Mouse (Mus musculus): ENCODE measurements at regions not wholly inside any gene's neighbourhood (a gene's known extent, or its start where the extent isn't known, plus 50 kb on each side); places are given as distances from the start of the nearest gene placed in this dataset.

GRCm38 (mm10) chr10:44723321-44723720 is 195.0 kb upstream of the Prdm1 start:
- WGBS, result 73% methylated on average over 5 of the region's 5 CpGs
- no peak for TF ChIP-seq CTCF (IDR thresholded peaks at IDR 0.05; ENCODE audit: low read depth)
- no peak for ATAC-seq

GRCm38 (mm10) chr10:44721670-44722069 is 193.4 kb upstream of the Prdm1 start:
- ATAC-seq (no peak), DNase-seq (ENCODE audit: low spot score) (no peak)
- no peaks in the 10 kb centered on the region for H3K27me3 ChIP-seq (ENCODE audit: insufficient read depth, low read length)
- no peaks in the 10 kb centered on the region for H3K9me3 ChIP-seq (ENCODE audit: low read length)
- no peak overlapping the region for H3K4me2 ChIP-seq (ENCODE audit: low read depth, low read length)
- H3K36me3 ChIP-seq (ENCODE audit: insufficient read depth, low read length), result no peaks in the 10 kb centered on the region
- H3K4me1 ChIP-seq (ENCODE audit: insufficient read depth, low read length), result no peaks in the 10 kb centered on the region
- 85% methylated on average over 10 of the region's 10 CpGs for WGBS
- H3K4me3 ChIP-seq (ENCODE audit: low read length), result no peak overlapping the region
- no peak overlapping the region for H3K27ac ChIP-seq
- H3K9ac ChIP-seq (replicated peaks; ENCODE audit: low read length), result no peak overlapping the region
- no peak for TF ChIP-seq CTCF (IDR thresholded peaks at IDR 0.05; ENCODE audit: low read depth)

More at GRCm38 (mm10) chr10:44723321-44723720, 195.0 kb upstream of the Prdm1 start:
- H3K4me2 ChIP-seq (ENCODE audit: low read depth, low read length), result no peak overlapping the region
- H3K27me3 ChIP-seq (ENCODE audit: insufficient read depth, low read length), result no peaks in the 10 kb centered on the region
- H3K4me1 ChIP-seq (ENCODE audit: insufficient read depth, low read length), result no peaks in the 10 kb centered on the region
- no peak overlapping the region for H3K9ac ChIP-seq (replicated peaks; ENCODE audit: low read length)
- no peaks in the 10 kb centered on the region for H3K36me3 ChIP-seq (ENCODE audit: insufficient read depth, low read length)
- H3K4me3 ChIP-seq (ENCODE audit: low read length), result no peak overlapping the region
- DNase-seq (ENCODE audit: low spot score), result no peak
- no peak overlapping the region for H3K27ac ChIP-seq
- no peaks in the 10 kb centered on the region for H3K9me3 ChIP-seq (ENCODE audit: low read length)

GRCm38 (mm10) chr10:44716612-44717011 is 188.3 kb upstream of the Prdm1 start:
- no peaks in the 10 kb centered on the region for H3K4me1 ChIP-seq (ENCODE audit: insufficient read depth, low read length)
- WGBS, result 29% methylated on average over 5 of the region's 5 CpGs
- TF ChIP-seq CTCF (IDR thresholded peaks at IDR 0.05; ENCODE audit: low read depth), result no peak
- no peaks in the 10 kb centered on the region for H3K9me3 ChIP-seq (ENCODE audit: low read length)
- no peaks in the 10 kb centered on the region for H3K36me3 ChIP-seq (ENCODE audit: insufficient read depth, low read length)
- no peak overlapping the region for H3K4me2 ChIP-seq (ENCODE audit: low read depth, low read length)
- no peak overlapping the region for H3K9ac ChIP-seq (replicated peaks; ENCODE audit: low read length)
- ATAC-seq, result no peak
- H3K27ac ChIP-seq, result no peak overlapping the region
- H3K4me3 ChIP-seq (ENCODE audit: low read length), result no peak overlapping the region
- DNase-seq (ENCODE audit: low spot score), result no peak
- H3K27me3 ChIP-seq (ENCODE audit: insufficient read depth, low read length), result no peaks in the 10 kb centered on the region

GRCm38 (mm10) chr10:44715902-44716301 is 187.6 kb upstream of the Prdm1 start:
- Histone ChIP-seq H3K27ac (no peak overlapping the region), H3K36me3 (ENCODE audit: insufficient read depth, low read length) (no peaks in the 10 kb centered on the region), H3K4me2 (ENCODE audit: low read depth, low read length) (no peak overlapping the region), H3K4me1 (ENCODE audit: insufficient read depth, low read length) (no peaks in the 10 kb centered on the region), H3K4me3 (ENCODE audit: low read length) (no peak overlapping the region), H3K9me3 (ENCODE audit: low read length) (no peaks in the 10 kb centered on the region), H3K27me3 (ENCODE audit: insufficient read depth, low read length) (no peaks in the 10 kb centered on the region), H3K9ac (replicated peaks; ENCODE audit: low read length) (no peak overlapping the region)
- ATAC-seq (no peak), DNase-seq (ENCODE audit: low spot score) (no peak)
- TF ChIP-seq CTCF (IDR thresholded peaks at IDR 0.05; ENCODE audit: low read depth), result no peak

- no peak overlapping the region for H3K9ac ChIP-seq (replicated peaks; ENCODE audit: low read length)
- ATAC-seq, result no peak
- WGBS, result 84% methylated on average over 4 of the region's 4 CpGs
- no peak for DNase-seq (ENCODE audit: low spot score)
- no peaks in the 10 kb centered on the region for H3K4me1 ChIP-seq (ENCODE audit: insufficient read depth, low read length)
- no peak overlapping the region for H3K4me2 ChIP-seq (ENCODE audit: low read depth, low read length)
- H3K4me3 ChIP-seq (ENCODE audit: low read length), result no peak overlapping the region
- no peak for TF ChIP-seq CTCF (IDR thresholded peaks at IDR 0.05; ENCODE audit: low read depth)
- no peaks in the 10 kb centered on the region for H3K36me3 ChIP-seq (ENCODE audit: insufficient read depth, low read length)
- no peaks in the 10 kb centered on the region for H3K27me3 ChIP-seq (ENCODE audit: insufficient read depth, low read length)
- H3K27ac ChIP-seq, result no peak overlapping the region
- no peaks in the 10 kb centered on the region for H3K9me3 ChIP-seq (ENCODE audit: low read length)
Observed at GRCm38 (mm10) chr10:44708830-44709229, 180.5 kb upstream of the Prdm1 start.

GRCm38 (mm10) chr10:44704143-44704542 is 175.8 kb upstream of the Prdm1 start:
- Histone ChIP-seq H3K9me3 (ENCODE audit: low read length) (no peaks in the 10 kb centered on the region), H3K36me3 (ENCODE audit: insufficient read depth, low read length) (no peaks in the 10 kb centered on the region), H3K9ac (replicated peaks; ENCODE audit: low read length) (no peak overlapping the region), H3K27me3 (ENCODE audit: insufficient read depth, low read length) (no peaks in the 10 kb centered on the region), H3K4me1 (ENCODE audit: insufficient read depth, low read length) (no peaks in the 10 kb centered on the region), H3K4me2 (ENCODE audit: low read depth, low read length) (no peak overlapping the region), H3K4me3 (ENCODE audit: low read length) (no peak overlapping the region), H3K27ac (no peak overlapping the region)
- TF ChIP-seq CTCF (IDR thresholded peaks at IDR 0.05; ENCODE audit: low read depth), result no peak
- ATAC-seq, result no peak
- DNase-seq (ENCODE audit: low spot score), result no peak
- WGBS, result 90% methylated on average over 3 of the region's 3 CpGs

- DNase-seq (ENCODE audit: low spot score), result no peak
- WGBS, result 75% methylated on average over 5 of the region's 5 CpGs
- H3K9ac ChIP-seq (replicated peaks; ENCODE audit: low read length), result no peak overlapping the region
Observed at GRCm38 (mm10) chr10:44702108-44702507, 173.8 kb upstream of the Prdm1 start.

More at GRCm38 (mm10) chr10:44702108-44702507, 173.8 kb upstream of the Prdm1 start:
- H3K4me2 ChIP-seq (ENCODE audit: low read depth, low read length), result no peak overlapping the region
- no peak for ATAC-seq
- H3K27me3 ChIP-seq (ENCODE audit: insufficient read depth, low read length), result no peaks in the 10 kb centered on the region
- no peaks in the 10 kb centered on the region for H3K36me3 ChIP-seq (ENCODE audit: insufficient read depth, low read length)
- no peak overlapping the region for H3K27ac ChIP-seq
- no peak overlapping the region for H3K4me3 ChIP-seq (ENCODE audit: low read length)
- H3K4me1 ChIP-seq (ENCODE audit: insufficient read depth, low read length), result no peaks in the 10 kb centered on the region
- TF ChIP-seq CTCF (IDR thresholded peaks at IDR 0.05; ENCODE audit: low read depth), result no peak
- no peaks in the 10 kb centered on the region for H3K9me3 ChIP-seq (ENCODE audit: low read length)

Data from hindbrain, postnatal 0 days (tissue).